Mouse (Mus musculus) heart, embryonic 16.5 days (tissue): ENCODE measurements around the gene Hlcs. TPM values are rescaled to one million over a fixed set of nuclear protein-coding genes. Genes with fewer than 3 reads are reported as not detected.

Experiments used
- ATAC-seq: fragments of 200-750 bp; cut with Nextera tagmentation; replicated peaks from 2 replicates; pipeline ENCODE4 v1.8.0; 2017; ENCODE audit warnings: moderate number of reproducible peaks; ENCODE audit not compliant: insufficient read depth, low FRiP score; ENCODE audit errors: extremely low read depth
- H3K27ac ChIP-seq: fragments of 300-500 bp; sonication (generic); 2 replicates; pipeline ENCODE4 v1.5.1; 2014; ENCODE audit warnings: mild to moderate bottlenecking, low read length, control low read depth, moderate library complexity
- H3K27me3 ChIP-seq: fragments of 300-500 bp; sonication (generic); 2 replicates; pipeline ENCODE4 v1.6.1; 2014; ENCODE audit warnings: low read length, mixed read lengths; ENCODE audit not compliant: control insufficient read depth, insufficient read depth
- H3K36me3 ChIP-seq: fragments of 300-500 bp; sonication (generic); 2 replicates; pipeline ENCODE4 v1.6.1; 2014; ENCODE audit not compliant: control insufficient read depth, insufficient read depth
- H3K4me1 ChIP-seq: fragments of 300-500 bp; sonication (generic); 2 replicates; pipeline ENCODE4 v1.6.1; 2014; ENCODE audit warnings: low read length, mixed read lengths; ENCODE audit not compliant: control insufficient read depth, insufficient read depth
- H3K4me2 ChIP-seq: fragments of 300-500 bp; sonication (generic); 2 replicates; pipeline ENCODE4 v1.6.1; 2014; ENCODE audit warnings: low read depth, mild to moderate bottlenecking, control low read depth, low read length
- H3K4me3 ChIP-seq: fragments of 300-500 bp; sonication (generic); 2 replicates; pipeline ENCODE4 v1.5.1; 2014; ENCODE audit warnings: mild to moderate bottlenecking, control low read depth, low read length
- H3K9ac ChIP-seq: fragments of 300-500 bp; sonication (generic); 2 replicates; pipeline ENCODE4 v1.6.1; 2014; ENCODE audit warnings: low read length, control low read depth
- H3K9me3 ChIP-seq: fragments of 300-500 bp; sonication (generic); replicated peaks from 2 replicates; pipeline ENCODE4 v1.6.1; 2016; ENCODE audit warnings: low read length; ENCODE audit not compliant: control insufficient read depth
- WGBS: fragments of 180-500 bp; shearing (Covaris S2); extraction: QIAGEN DNeasy Blood & Tissue Kit; methylation state at CpG from one replicate; pipeline ENCODE4 v1.1.7; 2014; 5-methylcytosine and 5-hydroxymethylcytosine counted together
- microRNA-seq: library from miRNA; unstranded; fragments of <30 nt; microRNA quantifications from one replicate; pipeline ENCODE4, GENCODE M21; 2017
- polyA plus RNA-seq: library from polyadenylated mRNA; unstranded; fragments of >200 nt; fragmentation: Nextera tagmentation; extraction: Ambion mirVana; gene quantifications from 2 replicates; pipeline ENCODE4 v1.2.1, GENCODE M21; 2015

Gene Hlcs
- polyA plus RNA-seq, 1 experiment from 2014 or later: 6.8 TPM

- no peaks in the 10 kb centered on the region for H3K4me1 ChIP-seq
- H3K27me3 ChIP-seq: peaks cover 82% of the 10 kb centered on the region
- no peak overlapping the region for H3K4me3 ChIP-seq
- no peak overlapping the region for H3K9ac ChIP-seq
- 2% methylated on average over 47 of the region's 47 CpGs for WGBS
- no peak overlapping the region for H3K4me2 ChIP-seq
- no peak overlapping the region for H3K27ac ChIP-seq
- no peaks in the 10 kb centered on the region for H3K36me3 ChIP-seq
- no peaks in the 10 kb centered on the region for H3K9me3 ChIP-seq
- ATAC-seq: no peak
Measured at GRCm38 (mm10) chr16:94079075-94079855, 234.1 kb downstream of the Hlcs start.

Small RNAs within 50 kb of the gene (microRNA-seq; reads per million reads assigned to microRNA genes)
- gene Gm23062: not detected

Other genes with a start within 250 kb of the Hlcs start
- 0.04 and 0.14 TPM in 2 replicates for gene Sim2, start 228.6 kb downstream of the Hlcs start, polyA plus RNA-seq
- 4.9 TPM in 2 replicates for gene Ripply3, start 14.8 kb upstream of the Hlcs start, polyA plus RNA-seq
- 141 and 148 TPM in 2 replicates for gene Ttc3, start 57.0 kb upstream of the Hlcs start, polyA plus RNA-seq
- gene Pigp, start 58.3 kb upstream of the Hlcs start, polyA plus RNA-seq: 105 and 119 TPM in 2 replicates
- gene Vps26c, start 213.3 kb upstream of the Hlcs start, polyA plus RNA-seq: 47.9 and 51.7 TPM in 2 replicates